23 mouse cellular contexts compared by ENCODE assay signal in the genomic region with DNA sequence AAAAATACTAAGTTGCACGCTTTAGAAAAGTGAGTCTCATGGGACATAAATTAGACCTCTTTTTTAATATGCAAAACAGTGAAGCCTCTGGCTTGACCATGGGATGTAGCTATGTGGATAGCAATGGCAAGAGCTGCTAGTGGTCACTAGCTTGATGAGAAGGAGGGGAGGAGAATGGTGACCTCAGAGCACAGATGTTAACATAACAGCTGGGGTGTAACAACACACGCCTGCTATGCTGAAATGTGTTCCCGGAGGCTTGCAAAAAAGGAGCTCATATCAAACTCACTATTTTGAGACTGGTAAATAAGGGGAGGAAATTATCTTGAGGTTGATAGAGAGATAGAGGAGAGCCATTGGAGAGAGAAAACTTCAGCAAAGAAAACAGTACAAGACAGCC. TPM values are rescaled to one million over a fixed set of nuclear protein-coding genes. Genes with fewer than 3 reads are reported as not detected.
DNase-seq lines count a peak whose midpoint lies in the region; ATAC-seq and TF ChIP-seq lines count a peak whose summit lies in the region.
"Had no signal": no experiment of that assay in that cellular context is flagged by ENCODE, and none has a peak within 500 bp of the region (broad histone marks: within the 10 kb centered on the region; RNA-seq: fewer than 3 reads in every experiment).

No protein-coding gene starts in this region.

- H3K4me3 ChIP-seq in heart, embryonic 11.5 days (ENCODE audit: low read depth, low read length) = no peak overlapping the region
- H3K4me3 ChIP-seq in left cerebral cortex, adult 2 months = no peak overlapping the region
- no peak overlapping the region for H3K4me3 ChIP-seq in lung, embryonic 15.5 days
- H3K4me3 ChIP-seq in gastrocnemius, adult 2 months = no peak overlapping the region
- H3K4me3 ChIP-seq: embryonic facial prominence, embryonic 12.5 days; heart, embryonic 15.5 days; hindbrain, embryonic 12.5 days; midbrain, embryonic 15.5 days; neural tube, embryonic 12.5 days had no signal

- no peaks in the 10 kb centered on the region for H3K36me3 ChIP-seq in heart, embryonic 11.5 days (ENCODE audit: control insufficient read depth, insufficient read depth, low read length)
- no peaks in the 10 kb centered on the region for H3K36me3 ChIP-seq in lung, embryonic 15.5 days
- H3K36me3 ChIP-seq: embryonic facial prominence, embryonic 12.5 days; heart, embryonic 15.5 days; hindbrain, embryonic 12.5 days; midbrain, embryonic 15.5 days; neural tube, embryonic 12.5 days had no signal

- no peak for TF ChIP-seq CTCF in left cerebral cortex, adult 2 months (IDR thresholded peaks at IDR 0.05)
- no peak for TF ChIP-seq CTCF in gastrocnemius, adult 2 months (IDR thresholded peaks at IDR 0.05)

- intact Hi-C loops in left cerebral cortex, adult 2 months (cut with DNase I) = loop anchor here (2.0 to 5.0 kb wide), 2 partner anchors 92 to 106 kb away; no protein-coding TSS in a partner anchor
- intact Hi-C loops in gastrocnemius, adult 2 months (cut with DNase I) = no loop called here

- no peak for ATAC-seq in heart, embryonic 11.5 days (replicated peaks; ENCODE audit: insufficient number of reproducible peaks, low FRiP score, low TSS enrichment)
- ATAC-seq in lung, embryonic 15.5 days (ENCODE audit: borderline replicate concordance, extremely low read depth, low FRiP score, low TSS enrichment) = no peak; the same call in 1 of the 2 replicates
- ATAC-seq: CD4-positive, CD25-positive, alpha-beta regulatory T cell, adult 4 months; forebrain, postnatal 0 days; intestine, postnatal 0 days; midbrain, embryonic 15.5 days had no signal

- no peak overlapping the region for H3K27ac ChIP-seq in heart, embryonic 11.5 days (ENCODE audit: low read depth, low read length)
- H3K27ac ChIP-seq in left cerebral cortex, adult 2 months = peak overlapping the region; percentile 72
- peak overlapping the region; percentile 10; the same call in 1 of the 2 replicates for H3K27ac ChIP-seq in lung, embryonic 15.5 days
- H3K27ac ChIP-seq in gastrocnemius, adult 2 months = no peak overlapping the region
- H3K27ac ChIP-seq: embryonic facial prominence, embryonic 12.5 days; heart, embryonic 15.5 days; hindbrain, embryonic 12.5 days; midbrain, embryonic 15.5 days; neural tube, embryonic 12.5 days had no signal

- H3K9me3 ChIP-seq in heart, embryonic 11.5 days (replicated peaks; ENCODE audit: control insufficient read depth, low read length) = no peaks in the 10 kb centered on the region
- H3K9me3 ChIP-seq in lung, embryonic 15.5 days = no peaks in the 10 kb centered on the region
- H3K9me3 ChIP-seq: embryonic facial prominence, embryonic 12.5 days; heart, embryonic 15.5 days; hindbrain, embryonic 12.5 days; midbrain, embryonic 15.5 days; neural tube, embryonic 12.5 days had no signal

- peak; percentile 36 to 51 for DNase-seq in heart, adult 18-20 months
- no peak for DNase-seq in left cerebral cortex, adult 2 months (ENCODE audit: extremely low spot score in 1 of 2, low spot score in 2 of 2)
- no peak for DNase-seq in left cerebral cortex, adult 9 months (ENCODE audit: low spot score in 2 of 2)
- peak; percentile 66 for DNase-seq in lung, postnatal 36 days
- no peak for DNase-seq in MN1 (ENCODE audit: low spot score)
- DNase-seq in gastrocnemius, adult 2 months = no peak
- DNase-seq: adrenal gland, adult 2 months; cerebellum, adult 18-20 months; cerebellum, postnatal 14 days; forebrain, postnatal 0 days; gastrocnemius, postnatal 36 days; retina, postnatal 1 day; right cerebral cortex, postnatal 25 days; spleen, adult 18-20 months had no signal

- no peak overlapping the region for H3K9ac ChIP-seq in heart, embryonic 11.5 days (ENCODE audit: low read depth, low read length)
- no peak overlapping the region for H3K9ac ChIP-seq in lung, embryonic 15.5 days
- H3K9ac ChIP-seq: embryonic facial prominence, embryonic 12.5 days; forebrain, postnatal 0 days; heart, embryonic 15.5 days; hindbrain, embryonic 12.5 days; midbrain, embryonic 15.5 days; neural tube, embryonic 12.5 days had no signal

- H3K27me3 ChIP-seq in heart, embryonic 11.5 days (ENCODE audit: control insufficient read depth, insufficient read depth, low read length) = no peaks in the 10 kb centered on the region
- no peaks in the 10 kb centered on the region for H3K27me3 ChIP-seq in lung, embryonic 15.5 days
- H3K27me3 ChIP-seq: embryonic facial prominence, embryonic 12.5 days; midbrain, embryonic 15.5 days; neural tube, embryonic 12.5 days had no signal

- H3K4me2 ChIP-seq in heart, embryonic 11.5 days = no peak overlapping the region
- H3K4me2 ChIP-seq in lung, embryonic 15.5 days = no peak overlapping the region
- H3K4me2 ChIP-seq: embryonic facial prominence, embryonic 12.5 days; heart, embryonic 15.5 days; hindbrain, embryonic 12.5 days; midbrain, embryonic 15.5 days; neural tube, embryonic 12.5 days had no signal

- peaks cover 10% of the 10 kb centered on the region; the same call in 1 of the 2 replicates for H3K4me1 ChIP-seq in heart, embryonic 11.5 days (ENCODE audit: control insufficient read depth, insufficient read depth, low read length)
- H3K4me1 ChIP-seq in lung, embryonic 15.5 days = peaks cover 9% of the 10 kb centered on the region; the same call in 1 of the 2 replicates
- H3K4me1 ChIP-seq: neural tube, embryonic 12.5 days had no signal

- 63% methylated on average over 3 of the region's 3 CpGs for WGBS in heart, embryonic 11.5 days (ENCODE audit: insufficient replicate concordance)
- 60% methylated on average over 3 of the region's 3 CpGs for WGBS in lung, embryonic 15.5 days

RNA-seq across cellular contexts. Expression of a gene that starts 20.5 kb away (rescaled TPM):
- total RNA-seq in heart, adult 18-20 months (2021) = 10 to 100 TPM in 1 of 2 experiments, 1 to 10 TPM in 1; 8.9 to 11.6 TPM
- polyA plus RNA-seq in heart, embryonic 11.5 days (2014; fragmentation: Nextera tagmentation; extraction: Ambion mirVana) = 21.2 and 21.5 TPM in 2 replicates
- 10 to 100 TPM; 21.4 to 24.3 TPM for total RNA-seq in left cerebral cortex, adult 2 months (2021)
- polyA plus RNA-seq in lung, embryonic 15.5 days (2015; fragmentation: Nextera tagmentation; extraction: Ambion mirVana) = 24.6 and 26.7 TPM in 2 replicates
- 1 to 10 TPM; 8.4 to 8.6 TPM for total RNA-seq in gastrocnemius, adult 2 months (2021)

RNA-seq across cellular contexts. Expression of a gene that starts 32.4 kb away (rescaled TPM):
- 1 to 10 TPM; 1.7 to 2.0 TPM for total RNA-seq in heart, adult 18-20 months (2021)
- 9.7 and 17.5 TPM in 2 replicates for polyA plus RNA-seq in heart, embryonic 11.5 days (2014; fragmentation: Nextera tagmentation; extraction: Ambion mirVana)
- 10 to 100 TPM; 52.3 to 56.0 TPM for total RNA-seq in left cerebral cortex, adult 2 months (2021)
- 7.1 and 8.9 TPM in 2 replicates for polyA plus RNA-seq in lung, embryonic 15.5 days (2015; fragmentation: Nextera tagmentation; extraction: Ambion mirVana)
- under 1 TPM; 0.36 to 0.38 TPM for total RNA-seq in gastrocnemius, adult 2 months (2021)

Comparison
In these comparisons a context has a peak if more than half of its experiments do, and no peak if none do; other contexts are left out.
1. DNase-seq: peak in heart, adult 18-20 months (2 of 2) and lung, postnatal 36 days (single experiment); none in left cerebral cortex, adult 2 months (0 of 2), left cerebral cortex, adult 9 months (0 of 2), MN1 (single experiment) and gastrocnemius, adult 2 months (single experiment).
2. H3K27ac ChIP-seq: peak in left cerebral cortex, adult 2 months (single experiment) and lung, embryonic 15.5 days (single experiment); none in heart, embryonic 11.5 days (single experiment) and gastrocnemius, adult 2 months (single experiment).
3. RNA of a gene that starts 32.4 kb away (total RNA-seq): 52.3 to 56.0 TPM in left cerebral cortex, adult 2 months; 1.7 to 2.0 TPM in heart, adult 18-20 months and 0.36 to 0.38 TPM in gastrocnemius, adult 2 months; every median in the first group is over 10 times any median in the second.